Mouse (Mus musculus): ENCODE results near the gene Camta2. TPM values are rescaled to one million over a fixed set of nuclear protein-coding genes. Genes with fewer than 3 reads are reported as not detected.
A peak's percentile ranks its signal among the peaks of the same experiment; 100 is the strongest.

Camta2 gene
- polyA plus RNA-seq, 1 experiment = 16.3 TPM

- Histone ChIP-seq H3K4me3 (ENCODE audit: insufficient read depth, low read depth, low read length) (peak overlapping the region; percentile 75), H3K4me1 (ENCODE audit: control insufficient read depth, insufficient read depth, insufficient read length, low read length) (peaks cover 11% of the 10 kb centered on the region), H3K27ac (replicated peaks; ENCODE audit: low read depth, low read length) (peak overlapping the region; percentile 93)
Measured at GRCm38 (mm10) chr11:70701984-70702733, 14.3 kb upstream of the Camta2 start.

DNA sequence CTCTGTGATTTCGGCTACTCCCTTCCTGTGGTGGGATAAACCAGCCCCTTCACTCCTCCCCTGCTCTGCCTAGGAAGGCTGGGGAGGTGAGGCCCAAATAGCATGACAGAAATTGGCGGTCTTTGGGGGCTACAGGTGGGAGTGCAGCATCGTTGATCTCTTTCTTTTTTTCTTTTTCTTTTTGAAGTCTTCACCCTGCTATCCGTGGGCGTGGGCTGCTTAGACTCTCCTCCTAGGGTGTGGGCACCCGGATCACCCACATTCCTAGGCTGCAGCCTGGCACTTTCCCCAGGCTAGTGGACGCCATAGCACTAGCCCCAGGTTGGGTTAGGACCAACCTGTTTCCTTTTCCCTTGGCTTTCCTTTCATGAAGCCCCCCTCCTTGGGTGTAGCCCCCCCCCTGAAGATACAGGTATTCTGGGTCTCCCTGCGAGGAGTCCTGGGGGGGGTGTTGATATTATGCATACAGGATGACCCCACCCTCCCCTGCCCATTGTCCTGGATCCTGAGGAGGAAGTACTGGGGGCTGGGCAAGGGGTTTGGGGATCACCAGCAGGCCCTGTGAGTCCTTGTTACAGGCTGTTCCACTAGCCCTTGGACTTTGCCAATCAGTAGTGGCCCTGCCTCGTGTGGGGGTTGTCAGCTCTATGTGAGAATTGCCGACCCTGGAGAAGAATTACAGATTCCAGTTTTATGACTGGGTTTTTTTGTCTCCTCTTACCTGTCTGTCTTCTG, 13.5 kb upstream of the Camta2 start:
- Histone ChIP-seq H3K4me1 (ENCODE audit: control insufficient read depth, insufficient read depth, insufficient read length, low read length) (peaks cover 11% of the 10 kb centered on the region), H3K4me3 (ENCODE audit: insufficient read depth, low read depth, low read length) (peak overlapping the region; percentile 75), H3K27ac (replicated peaks; ENCODE audit: low read depth, low read length) (peak overlapping the region; percentile 93)

GRCm38 (mm10) chr11:70700613-70701012, 12.7 kb upstream of the Camta2 start:
- H3K27ac ChIP-seq (replicated peaks; ENCODE audit: low read depth, low read length) = peak overlapping the region; percentile 93
- peak overlapping the region; percentile 75 for H3K4me3 ChIP-seq (ENCODE audit: insufficient read depth, low read depth, low read length)

GRCm38 (mm10) chr11:70699722-70700556, 12.0 kb upstream of the Camta2 start, which contains the start of the genes Inca1 and Kif1c:
Gene Inca1, minus strand, starts transcription at chr11:70700155.
Gene Kif1c, plus strand, starts transcription at chr11:70700548.
- Histone ChIP-seq H3K4me1 (ENCODE audit: control insufficient read depth, insufficient read depth, insufficient read length, low read length) (peaks cover 11% of the 10 kb centered on the region), H3K4me3 (ENCODE audit: insufficient read depth, low read depth, low read length) (peak within 1 kb of the TSS; percentile 75)

More at GRCm38 (mm10) chr11:70700613-70701012, 12.7 kb upstream of the Camta2 start:
- peaks cover 11% of the 10 kb centered on the region for H3K4me1 ChIP-seq (ENCODE audit: control insufficient read depth, insufficient read depth, insufficient read length, low read length)

DNA sequence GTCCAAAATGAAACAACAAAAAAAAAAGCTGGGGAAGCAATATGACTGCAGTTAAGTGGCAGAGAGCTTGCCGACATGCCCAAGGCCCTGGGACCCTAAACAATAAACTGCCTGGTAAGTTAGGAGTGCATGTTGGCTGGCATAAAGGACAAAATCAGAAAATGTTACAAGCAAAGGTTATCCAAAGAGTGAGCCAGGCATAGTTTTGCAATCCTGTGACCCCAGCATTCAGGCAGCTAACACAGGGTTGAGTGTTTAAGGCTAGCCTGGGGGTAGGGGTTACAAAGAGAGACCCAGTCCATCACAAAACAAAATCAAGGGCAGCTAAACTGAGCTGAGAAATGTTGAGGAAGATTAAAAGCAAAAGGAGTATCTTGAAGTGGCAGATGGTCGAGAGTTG, 11.1 kb upstream of the Camta2 start:
- H3K27ac ChIP-seq (replicated peaks; ENCODE audit: low read depth, low read length) = peak overlapping the region; percentile 89
- H3K4me3 ChIP-seq (ENCODE audit: insufficient read depth, low read depth, low read length) = peak overlapping the region; percentile 40
- peaks cover 11% of the 10 kb centered on the region for H3K4me1 ChIP-seq (ENCODE audit: control insufficient read depth, insufficient read depth, insufficient read length, low read length)

More at GRCm38 (mm10) chr11:70699722-70700556, 12.0 kb upstream of the Camta2 start, which contains the start of the genes Inca1 and Kif1c:
- H3K27ac ChIP-seq (replicated peaks; ENCODE audit: low read depth, low read length) = peak within 1 kb of the TSS; percentile 99

DNA sequence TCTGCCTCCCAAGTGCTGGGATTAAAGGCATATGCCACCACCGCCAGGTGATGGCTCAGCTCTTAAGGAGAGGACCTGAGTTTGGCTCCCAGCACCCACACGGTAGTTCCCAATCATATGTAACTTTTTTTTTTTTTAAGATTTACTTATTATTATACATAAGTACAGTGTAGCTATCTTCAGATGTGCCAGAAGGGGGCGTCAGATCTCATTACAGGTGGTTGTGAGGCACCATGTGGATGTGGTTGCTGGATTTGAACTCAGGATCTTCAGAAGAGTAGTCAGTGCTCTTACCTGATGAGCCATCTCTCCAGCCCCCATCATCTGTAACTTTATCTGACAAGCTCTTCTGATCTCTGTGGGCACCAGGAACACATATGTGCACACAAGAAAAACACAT, 9.5 kb upstream of the Camta2 start:
- peaks cover 2% of the 10 kb centered on the region; the same call in 1 of the 2 replicates for H3K4me1 ChIP-seq (ENCODE audit: control insufficient read depth, insufficient read depth, insufficient read length, low read length)
- no peak overlapping the region for H3K4me3 ChIP-seq (ENCODE audit: insufficient read depth, low read depth, low read length)
- H3K27ac ChIP-seq (replicated peaks; ENCODE audit: low read depth, low read length) = no peak overlapping the region

GRCm38 (mm10) chr11:70693504-70693903, 5.6 kb upstream of the Camta2 start:
- Histone ChIP-seq H3K27ac (replicated peaks; ENCODE audit: low read depth, low read length) (no peak overlapping the region), H3K4me1 (ENCODE audit: control insufficient read depth, insufficient read depth, insufficient read length, low read length) (peaks cover 3% of the 10 kb centered on the region; the same call in 1 of the 2 replicates), H3K4me3 (ENCODE audit: insufficient read depth, low read depth, low read length) (no peak overlapping the region)

- Histone ChIP-seq H3K4me1 (ENCODE audit: control insufficient read depth, insufficient read depth, insufficient read length, low read length) (peaks cover 4% of the 10 kb centered on the region; the same call in 1 of the 2 replicates), H3K27ac (replicated peaks; ENCODE audit: low read depth, low read length) (no peak overlapping the region), H3K4me3 (ENCODE audit: insufficient read depth, low read depth, low read length) (no peak overlapping the region)
Measured at GRCm38 (mm10) chr11:70689578-70689977, 1.7 kb upstream of the Camta2 start.

GRCm38 (mm10) chr11:70688372-70688771, 467 bp upstream of the Camta2 start:
- Histone ChIP-seq H3K27ac (replicated peaks; ENCODE audit: low read depth, low read length) (peak overlapping the region; percentile 90), H3K4me1 (ENCODE audit: control insufficient read depth, insufficient read depth, insufficient read length, low read length) (peaks cover 4% of the 10 kb centered on the region; the same call in 1 of the 2 replicates), H3K4me3 (ENCODE audit: insufficient read depth, low read depth, low read length) (peak overlapping the region; percentile 80)

DNA sequence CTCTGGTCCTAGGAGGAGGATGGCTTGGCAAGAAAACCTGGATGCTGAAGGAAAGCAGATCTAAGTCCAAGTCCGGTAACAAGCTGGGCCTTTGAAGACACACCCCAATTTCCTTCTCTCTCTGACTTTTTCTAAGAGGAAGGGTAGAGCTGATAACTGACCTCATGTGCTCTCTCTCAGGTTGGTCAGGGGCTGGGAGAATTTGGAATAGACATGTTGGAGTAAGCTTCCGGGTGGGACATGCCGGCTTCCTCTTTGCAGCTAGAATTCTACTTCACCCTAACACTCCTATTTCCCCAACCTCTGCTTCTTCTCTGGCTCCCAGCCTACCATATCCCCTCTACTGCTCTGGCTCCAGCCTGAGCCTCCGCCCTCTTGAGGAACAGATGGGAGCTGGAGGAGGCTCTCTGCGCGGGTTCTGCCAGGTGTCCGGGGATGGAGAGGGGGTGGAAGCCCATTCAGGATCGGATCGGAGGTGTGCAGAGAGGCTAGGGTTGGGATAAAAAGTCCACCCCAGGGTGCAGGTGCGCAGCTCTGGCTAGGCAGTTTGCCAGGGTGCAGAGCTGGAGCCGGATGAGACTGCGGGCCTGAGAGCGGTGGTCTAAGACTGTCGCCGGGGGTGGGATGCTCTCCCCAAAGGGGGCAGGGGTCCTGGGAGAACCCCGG, 871 bp downstream of the Camta2 start:
- H3K4me3 ChIP-seq (ENCODE audit: insufficient read depth, low read depth, low read length) = peak overlapping the region; percentile 80
- peak overlapping the region; percentile 84 for H3K27ac ChIP-seq (replicated peaks; ENCODE audit: low read depth, low read length)
- H3K4me1 ChIP-seq (ENCODE audit: control insufficient read depth, insufficient read depth, insufficient read length, low read length) = peaks cover 4% of the 10 kb centered on the region; the same call in 1 of the 2 replicates

- Histone ChIP-seq H3K4me3 (ENCODE audit: insufficient read depth, low read depth, low read length) (no peak overlapping the region), H3K4me1 (ENCODE audit: control insufficient read depth, insufficient read depth, insufficient read length, low read length) (peaks cover 2% of the 10 kb centered on the region; the same call in 1 of the 2 replicates), H3K27ac (replicated peaks; ENCODE audit: low read depth, low read length) (no peak overlapping the region)
Measured at GRCm38 (mm10) chr11:70683640-70684039, 4.3 kb downstream of the Camta2 start.

DNA sequence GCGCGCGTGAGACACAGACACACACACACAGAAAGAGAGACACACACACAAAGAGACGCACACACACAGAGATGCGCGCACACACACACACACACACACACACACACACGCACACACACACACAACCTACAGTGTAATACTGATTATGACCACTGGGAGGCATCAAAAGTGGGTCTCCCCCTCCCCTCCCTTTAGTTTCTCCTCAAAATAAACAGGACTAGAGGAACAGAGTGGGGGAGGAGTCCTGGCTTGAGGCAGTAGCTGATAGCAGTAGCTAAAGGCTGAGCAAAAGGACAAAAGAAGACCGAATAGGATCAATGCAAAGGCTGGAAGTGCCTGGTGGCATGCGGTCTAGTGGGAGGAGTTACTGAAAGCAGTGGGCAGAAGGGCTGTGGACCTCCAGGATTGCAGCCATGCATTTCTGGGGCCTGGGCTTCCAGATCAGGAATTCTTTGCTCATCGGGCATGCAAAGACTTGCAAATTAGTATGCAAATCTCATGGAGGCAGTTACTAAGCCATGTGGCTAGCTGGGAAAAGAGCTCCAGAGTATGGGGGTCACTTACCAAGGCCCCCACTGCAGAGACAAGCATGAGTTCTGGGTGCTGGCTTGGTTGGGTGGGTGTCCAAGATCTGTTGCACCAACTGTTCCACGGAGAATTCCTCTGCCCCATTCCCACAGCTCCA, 5.9 kb downstream of the Camta2 start:
- no peak overlapping the region for H3K27ac ChIP-seq (replicated peaks; ENCODE audit: low read depth, low read length)
- no peak overlapping the region for H3K4me3 ChIP-seq (ENCODE audit: insufficient read depth, low read depth, low read length)
- no peaks in the 10 kb centered on the region for H3K4me1 ChIP-seq (ENCODE audit: control insufficient read depth, insufficient read depth, insufficient read length, low read length)

- Histone ChIP-seq H3K27ac (replicated peaks; ENCODE audit: low read depth, low read length) (no peak overlapping the region), H3K4me3 (ENCODE audit: insufficient read depth, low read depth, low read length) (no peak overlapping the region), H3K4me1 (ENCODE audit: control insufficient read depth, insufficient read depth, insufficient read length, low read length) (no peaks in the 10 kb centered on the region)
Measured at GRCm38 (mm10) chr11:70681170-70681569, 6.7 kb downstream of the Camta2 start.

DNA sequence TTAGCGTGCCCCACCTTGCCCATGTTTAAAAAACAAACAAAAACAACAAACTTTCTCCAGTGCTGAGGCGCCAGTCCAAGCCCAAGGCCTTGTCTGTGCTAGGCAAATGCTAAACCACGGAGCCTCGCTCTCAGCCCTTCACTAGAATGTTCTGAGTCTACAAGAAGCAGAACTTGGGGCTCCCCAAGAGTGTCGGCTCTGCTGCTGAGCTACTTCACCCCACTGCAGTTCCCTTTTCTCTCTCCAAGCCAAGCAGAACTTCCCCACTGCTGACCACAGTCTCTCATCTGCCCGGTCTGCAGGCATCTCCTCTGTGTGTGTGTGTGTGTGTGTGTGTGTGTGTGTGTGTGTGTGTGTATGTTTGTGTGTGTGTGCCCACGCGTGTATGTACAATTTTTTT, 8.0 kb downstream of the Camta2 start:
- 0 out of 2 replicates have a peak overlapping the region, but pooled peaks have one; percentile 50 for H3K27ac ChIP-seq (replicated peaks; ENCODE audit: low read depth, low read length)
- no peaks in the 10 kb centered on the region for H3K4me1 ChIP-seq (ENCODE audit: control insufficient read depth, insufficient read depth, insufficient read length, low read length)
- no peak overlapping the region for H3K4me3 ChIP-seq (ENCODE audit: insufficient read depth, low read depth, low read length)
